Mouse (Mus musculus) megakaryocyte, embryonic 14.5 days (primary cell): ENCODE data around the gene Cacng7.

Experiments
- FLI1 ChIP-seq: IDR thresholded peaks from 2 replicates; pipeline ENCODE4 v1.6.1; 2012; ENCODE audit warnings: low read length, inconsistent platforms, mixed read lengths
- GATA1 ChIP-seq: IDR thresholded peaks from 3 replicates; pipeline ENCODE4 v1.6.1; 2012; ENCODE audit warnings: mixed read lengths, low read length, inconsistent platforms, borderline replicate concordance

DNA sequence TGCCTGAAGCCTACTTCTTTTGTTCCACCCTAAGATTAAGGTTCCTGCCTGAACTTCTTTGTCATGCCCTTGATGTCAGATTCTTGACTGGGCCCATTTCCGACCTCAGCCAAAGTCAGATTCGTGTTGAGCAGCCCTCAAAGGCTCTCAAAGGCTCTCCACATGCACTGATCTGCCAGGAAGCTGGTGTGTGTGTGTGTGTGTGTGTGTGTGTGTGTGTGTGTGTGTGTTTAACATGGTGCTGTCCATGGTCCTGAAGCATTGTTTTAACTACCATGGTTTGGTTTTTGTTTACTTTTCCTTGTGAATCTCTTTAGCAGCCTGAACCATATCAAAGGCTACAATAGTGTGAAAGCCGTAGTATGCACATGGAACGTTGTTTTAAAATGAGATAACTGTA lies 4.8 kb upstream of the Cacng7 start:
- TF ChIP-seq GATA1 = no peak
- no peak for TF ChIP-seq FLI1
